Mouse (Mus musculus) megakaryocyte, embryonic 14.5 days (primary cell): Measurements from ENCODE around the gene Palm.

Experiments used
- FLI1 ChIP-seq: IDR thresholded peaks from 2 replicates; pipeline ENCODE4 v1.6.1; 2012; ENCODE audit warnings: low read length, inconsistent platforms, mixed read lengths
- GATA1 ChIP-seq: IDR thresholded peaks from 3 replicates; pipeline ENCODE4 v1.6.1; 2012; ENCODE audit warnings: mixed read lengths, low read length, inconsistent platforms, borderline replicate concordance

DNA sequence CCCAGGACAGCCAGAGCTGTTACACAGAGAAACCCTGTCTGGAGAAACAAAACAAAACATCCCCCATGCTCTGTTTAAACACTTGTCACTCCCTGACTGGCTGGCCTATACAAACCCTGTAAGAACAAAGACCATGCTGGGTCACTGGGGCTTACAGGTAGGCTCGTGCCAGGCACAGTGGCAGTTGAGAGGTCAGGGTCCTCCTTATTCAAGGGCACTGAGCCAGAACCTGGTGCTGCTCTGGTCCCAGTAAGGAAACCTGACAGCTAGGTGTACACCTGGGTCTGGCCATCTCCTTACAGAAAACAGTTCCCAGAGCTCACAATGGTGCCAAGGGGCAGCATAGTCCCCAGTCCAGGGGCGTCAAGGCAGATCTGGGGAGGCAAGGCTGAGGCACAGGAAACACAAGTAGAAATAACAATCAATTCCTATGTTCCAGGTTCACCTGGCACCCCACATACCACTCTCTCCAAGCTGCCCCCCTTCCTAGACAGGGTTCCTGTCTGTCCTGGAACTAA, 28.1 kb upstream of the Palm start:
- TF ChIP-seq GATA1 (no peak), FLI1 (no peak)
